Mouse (Mus musculus) adrenal gland, adult 18-20 months (tissue): ENCODE data around the gene Fdxr. TPM values are rescaled to one million over a fixed set of nuclear protein-coding genes. Genes with fewer than 3 reads are reported as not detected.

ENCODE experiments used
- DNase-seq, 2 experiments: peaks; one replicate each; pipeline ENCODE4 v3.0.0; 2021 to 2022; ENCODE audit warnings: low spot score in 2 of 2
- long read RNA-seq, 2 experiments: library from polyadenylated mRNA; stranded (forward); transcript quantifications; one replicate each; pipeline ENCODE4 v2.0.0; 2021
- total RNA-seq, 2 experiments: library from RNA; stranded (reverse); gene quantifications; 1 replicate in 1 of 2; 2 replicates in 1 of 2; pipeline ENCODE4 v1.2.3; 2021

Gene Fdxr
- total RNA-seq = 1,000 to 10,000 TPM; 1,063 to 1,343 TPM
- long read RNA-seq, experiment 1, transcript Fdxr-201 (12 exons, 1,948 nt) = major isoform, 445 of 619 reads
- long read RNA-seq, experiment 1, partial matches to known transcripts = 57 of 619 reads
- long read RNA-seq, experiment 1, other reads (novel, unspliced or antisense) = 115 of 619 reads
- long read RNA-seq, experiment 2, transcript Fdxr-201 (12 exons, 1,948 nt) = major isoform, 2,172 of 2,783 reads
- long read RNA-seq, experiment 2, transcript Fdxr-203 (2 exons, 544 nt) = minor isoform, 11 of 2,783 reads
- long read RNA-seq, experiment 2, partial matches to known transcripts = 266 of 2,783 reads
- long read RNA-seq, experiment 2, other reads (novel, unspliced or antisense) = 334 of 2,783 reads

DNA sequence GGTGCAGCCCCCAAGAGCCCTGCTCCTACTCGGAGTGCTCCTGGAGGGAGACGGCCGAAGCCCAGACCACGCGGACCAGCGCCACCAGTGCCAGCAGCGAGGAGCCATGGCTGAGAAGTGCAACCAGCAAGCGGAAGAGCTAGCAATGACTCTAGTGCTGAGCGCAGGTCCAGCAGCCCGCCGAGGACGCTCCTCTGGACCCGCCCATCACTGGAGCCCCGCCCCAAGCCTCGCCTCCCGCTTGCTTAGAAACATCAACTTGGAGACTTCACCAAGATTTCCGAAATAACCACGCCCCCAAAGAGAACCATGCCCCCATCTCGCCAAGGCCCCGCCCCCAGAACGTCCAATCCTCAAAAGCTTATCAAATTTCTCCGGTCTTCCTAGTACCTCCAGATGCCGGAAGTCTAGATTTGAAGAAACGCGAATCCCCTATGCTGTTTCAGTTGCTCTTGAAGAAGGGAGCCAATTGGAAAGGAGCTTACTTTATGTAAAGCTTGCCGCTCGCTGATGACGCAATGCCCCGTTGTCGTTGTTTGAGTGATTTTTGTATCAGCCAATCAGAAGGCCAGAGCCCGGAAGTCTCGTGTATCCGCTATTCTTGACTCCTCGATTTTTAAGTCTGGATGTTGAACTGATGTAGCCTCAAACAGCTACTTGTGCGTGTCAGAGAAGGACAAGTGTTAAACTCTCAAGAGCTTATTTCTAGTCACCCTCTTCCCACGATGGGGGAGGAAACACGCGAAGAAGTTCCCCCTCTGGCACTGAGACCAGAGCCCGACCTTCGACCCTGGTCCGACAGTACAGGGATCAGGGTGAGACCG lies at the start of gene Fdxr:
Fdxr (minus strand) TSS at position 271 of the 824 bp plus-strand sequence.
- DNase-seq = peak; percentile 94 to 95

DNA sequence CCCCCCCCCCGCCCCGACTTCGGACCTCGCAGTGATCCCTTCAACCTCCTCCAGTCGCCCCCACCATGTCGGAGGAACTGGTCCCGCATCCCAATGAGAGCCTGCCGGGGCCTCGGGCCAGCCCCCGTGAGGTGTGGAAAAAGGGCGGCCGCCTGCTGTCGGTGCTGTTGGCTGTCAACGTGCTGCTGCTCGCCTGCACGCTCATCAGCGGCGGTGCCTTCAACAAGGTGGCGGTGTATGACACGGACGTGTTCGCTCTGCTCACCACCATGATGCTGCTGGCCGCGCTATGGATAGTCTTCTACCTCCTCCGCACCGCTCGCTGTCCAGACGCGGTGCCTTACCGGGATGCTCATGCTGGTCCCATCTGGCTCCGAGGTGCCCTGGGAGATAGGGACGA lies 46.5 kb upstream of the Fdxr start:
- no peak for DNase-seq

- DNase-seq = peak; percentile 59 to 73
These were observed 45.2 kb upstream of the Fdxr start, which contains the start of gene Ush1g for GRCm38 (mm10) chr11:115321906-115322693. Ush1g (minus strand) TSS chr11:115322041.

DNA sequence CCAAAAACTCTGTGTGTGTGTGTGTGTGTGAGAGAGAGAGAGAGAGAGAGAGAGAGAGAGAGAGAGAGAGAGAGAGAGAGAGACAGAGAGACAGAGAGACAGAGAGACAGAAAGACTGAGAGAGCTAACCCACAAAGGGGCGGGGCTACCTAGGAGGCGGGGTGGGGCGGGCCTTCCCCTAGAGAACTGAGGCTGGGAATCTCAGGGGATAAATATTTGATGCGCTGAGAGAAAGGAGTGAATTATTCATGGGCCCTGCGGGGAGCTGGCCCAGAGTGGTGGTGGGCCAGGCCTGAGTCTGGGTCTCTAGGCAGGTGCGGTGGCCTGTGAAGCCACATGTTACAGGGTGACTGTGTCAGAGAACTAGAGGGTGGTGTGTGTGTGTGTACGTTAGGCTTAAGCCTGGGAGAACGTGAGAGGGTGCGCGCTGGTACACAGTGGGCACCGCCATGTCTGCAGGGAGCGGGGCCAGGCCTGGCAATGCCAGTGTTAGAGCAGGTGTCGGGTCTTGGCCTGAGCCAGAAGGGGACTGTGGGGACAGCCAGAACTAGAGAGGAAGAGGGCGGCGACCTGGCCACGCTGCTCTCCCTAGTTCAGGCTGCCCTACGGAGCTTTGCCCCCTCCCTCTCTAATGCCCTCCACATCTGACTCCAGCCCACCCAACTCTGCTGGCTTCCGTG lies 43.0 kb upstream of the Fdxr start:
- DNase-seq = no peak

- DNase-seq = peak in 1 of 2 experiments; percentile 26
These were observed 41.6 kb upstream of the Fdxr start for GRCm38 (mm10) chr11:115318245-115319027.

DNA sequence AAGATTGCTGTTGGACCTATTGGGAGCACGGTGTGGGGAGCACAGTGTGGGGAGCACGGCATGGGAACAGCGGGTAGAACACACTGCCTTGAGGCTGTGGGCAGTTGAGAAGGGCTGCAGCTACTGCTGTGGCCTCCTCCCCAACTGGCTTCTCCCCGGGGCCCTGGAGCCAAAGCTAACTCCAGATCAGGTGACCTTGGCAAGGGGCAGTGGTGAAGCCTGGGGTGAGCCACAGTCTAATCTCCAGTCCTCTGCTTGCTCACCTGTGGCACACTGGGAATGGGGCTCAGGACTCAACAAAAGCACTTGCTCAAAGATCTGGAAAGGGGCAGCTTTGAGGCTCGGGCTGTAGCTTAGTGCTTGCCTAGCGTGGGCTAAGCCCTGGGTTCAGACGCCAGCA lies 40.4 kb upstream of the Fdxr start:
- no peak for DNase-seq

DNA sequence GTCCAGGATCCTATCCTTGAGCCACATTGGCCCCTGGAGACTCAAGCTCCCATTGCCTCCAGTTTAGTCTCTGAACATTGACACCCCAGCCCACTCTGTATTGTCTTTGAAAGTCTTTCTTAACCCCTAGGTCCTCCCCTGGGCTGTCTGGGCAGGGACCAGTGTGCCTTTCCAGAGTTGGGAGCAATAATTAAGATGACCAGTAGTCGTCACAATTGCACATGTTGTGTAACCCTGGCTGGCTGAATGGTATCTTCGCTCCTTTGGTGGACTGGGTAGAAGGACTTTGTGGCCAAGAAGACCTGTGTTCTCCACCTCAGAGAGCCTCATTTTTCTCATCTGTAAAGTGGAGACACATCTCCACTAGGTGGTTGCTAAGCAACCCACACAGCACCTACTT lies 37.4 kb upstream of the Fdxr start:
- DNase-seq = no peak

GRCm38 (mm10) chr11:115308781-115309180 lies 31.9 kb upstream of the Fdxr start:
- no peak for DNase-seq

- DNase-seq = no peak
These were observed 30.0 kb upstream of the Fdxr start, which contains the start of gene Otop2 for GRCm38 (mm10) chr11:115306863-115307262. Otop2 (plus strand) TSS chr11:115307163.

GRCm38 (mm10) chr11:115303167-115303566 lies 26.3 kb upstream of the Fdxr start:
- no peak for DNase-seq

GRCm38 (mm10) chr11:115301351-115301750 lies 24.5 kb upstream of the Fdxr start:
- no peak for DNase-seq

DNA sequence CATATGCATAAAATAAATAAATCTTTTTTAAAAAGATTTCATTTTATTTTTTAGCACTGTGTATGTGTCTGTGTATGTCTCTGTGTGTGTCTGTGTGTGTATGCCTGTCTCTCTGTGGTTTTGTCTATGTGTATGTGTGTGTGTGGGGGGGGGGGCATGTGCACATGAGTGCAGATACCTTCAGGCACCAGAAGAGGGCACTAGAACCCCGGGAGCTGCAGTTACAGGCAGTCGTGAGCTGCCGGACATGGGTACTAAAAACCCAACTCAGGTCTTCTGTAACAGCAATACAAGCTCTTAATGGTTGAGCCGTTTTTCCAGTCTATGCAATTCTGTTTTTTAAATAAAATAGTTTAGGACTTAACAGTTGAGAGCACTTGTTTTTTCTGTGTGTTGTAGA lies 23.9 kb upstream of the Fdxr start:
- no peak for DNase-seq

DNA sequence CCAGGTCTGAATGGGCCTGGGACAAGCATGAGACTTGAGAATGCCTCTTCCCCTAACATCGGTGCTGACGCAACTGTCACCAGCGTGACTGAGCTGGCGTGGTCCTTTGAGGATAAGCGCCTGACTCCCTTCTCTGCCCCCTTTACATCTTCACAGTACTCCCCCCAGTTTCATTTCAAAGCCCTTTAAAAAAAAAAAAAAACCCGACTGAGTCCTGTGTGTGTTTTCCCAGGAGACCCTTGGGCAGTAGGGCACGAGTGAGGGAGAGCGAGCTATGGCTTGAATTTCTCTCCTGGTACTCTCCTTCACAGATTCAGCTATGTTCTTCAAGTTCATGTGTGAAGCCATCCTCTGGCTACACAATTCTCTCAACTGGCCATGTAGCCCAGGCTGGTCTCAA lies 21.3 kb upstream of the Fdxr start:
- DNase-seq = no peak

- peak; percentile 76 to 79 for DNase-seq
These were observed 20.5 kb upstream of the Fdxr start, which contains the start of gene Fads6 for GRCm38 (mm10) chr11:115297214-115297826. Fads6 (minus strand) TSS chr11:115297663.

GRCm38 (mm10) chr11:115296471-115297210 lies 19.8 kb upstream of the Fdxr start:
- DNase-seq = no peak

GRCm38 (mm10) chr11:115295939-115296338 lies 19.1 kb upstream of the Fdxr start:
- no peak for DNase-seq

GRCm38 (mm10) chr11:115292631-115293375 lies 16.0 kb upstream of the Fdxr start:
- DNase-seq = no peak

- no peak for DNase-seq
These were observed 14.7 kb upstream of the Fdxr start for GRCm38 (mm10) chr11:115291503-115291902.
